Mouse (Mus musculus) hindbrain, embryonic 14.5 days (tissue): ENCODE measurements around the gene Orai3. TPM values are rescaled to one million over a fixed set of nuclear protein-coding genes. Genes with fewer than 3 reads are reported as not detected.
A peak's percentile ranks its signal among the peaks of the same experiment; 100 is the strongest.

ENCODE experiments used
- ATAC-seq: fragments of 200-750 bp; cut with Nextera tagmentation; 2 replicates; pipeline ENCODE4 v1.8.0; 2017; ENCODE audit warnings: moderate number of reproducible peaks, mild to moderate bottlenecking, moderate TSS enrichment, moderate library complexity; ENCODE audit not compliant: low FRiP score
- DNase-seq: peaks from one replicate; pipeline ENCODE4 v3.0.0-alpha.2; 2015; ENCODE audit warnings: low spot score
- H3K27ac ChIP-seq: fragments of 300-500 bp; sonication (generic); 2 replicates; pipeline ENCODE4 v1.5.1; 2014; ENCODE audit warnings: mild to moderate bottlenecking, moderate library complexity
- H3K27me3 ChIP-seq: fragments of 300-500 bp; sonication (generic); 2 replicates; pipeline ENCODE4 v1.6.1; 2014; ENCODE audit warnings: mild to moderate bottlenecking, low read length, mixed read lengths; ENCODE audit not compliant: control insufficient read depth, insufficient read depth
- H3K36me3 ChIP-seq: fragments of 300-500 bp; sonication (generic); replicated peaks from 2 replicates; pipeline ENCODE4 v1.6.1; 2014; ENCODE audit not compliant: control insufficient read depth, insufficient read depth
- H3K4me1 ChIP-seq: fragments of 300-500 bp; sonication (generic); replicated peaks from 2 replicates; pipeline ENCODE4 v1.6.1; 2014; ENCODE audit warnings: antibody characterized with exemption, low read length, mixed read lengths; ENCODE audit not compliant: control insufficient read depth, insufficient read depth
- H3K4me2 ChIP-seq: fragments of 300-500 bp; sonication (generic); replicated peaks from 2 replicates; pipeline ENCODE4 v1.6.1; 2014; ENCODE audit warnings: mild to moderate bottlenecking, moderate library complexity
- H3K4me3 ChIP-seq: fragments of 300-500 bp; sonication (generic); replicated peaks from 2 replicates; pipeline ENCODE4 v1.5.1; 2014; ENCODE audit warnings: mild to moderate bottlenecking, low read length
- H3K9ac ChIP-seq: fragments of 300-500 bp; sonication (generic); 2 replicates; pipeline ENCODE4 v1.6.1; 2014
- H3K9me3 ChIP-seq: fragments of 300-500 bp; sonication (generic); 2 replicates; pipeline ENCODE4 v1.6.1; 2016; ENCODE audit warnings: low read length; ENCODE audit not compliant: control insufficient read depth
- WGBS: fragments of 180-500 bp; shearing (Covaris S2); extraction: QIAGEN DNeasy Blood & Tissue Kit; methylation state at CpG from one replicate; pipeline ENCODE4 v1.1.7; 2014; 5-methylcytosine and 5-hydroxymethylcytosine counted together
- polyA plus RNA-seq: library from polyadenylated mRNA; unstranded; fragments of >200 nt; fragmentation: Nextera tagmentation; extraction: Ambion mirVana; gene quantifications from 2 replicates; pipeline ENCODE4 v1.2.1, GENCODE M21; 2014

Gene Orai3
- polyA plus RNA-seq, 1 experiment from 2014 or later = 7.3 TPM

DNA sequence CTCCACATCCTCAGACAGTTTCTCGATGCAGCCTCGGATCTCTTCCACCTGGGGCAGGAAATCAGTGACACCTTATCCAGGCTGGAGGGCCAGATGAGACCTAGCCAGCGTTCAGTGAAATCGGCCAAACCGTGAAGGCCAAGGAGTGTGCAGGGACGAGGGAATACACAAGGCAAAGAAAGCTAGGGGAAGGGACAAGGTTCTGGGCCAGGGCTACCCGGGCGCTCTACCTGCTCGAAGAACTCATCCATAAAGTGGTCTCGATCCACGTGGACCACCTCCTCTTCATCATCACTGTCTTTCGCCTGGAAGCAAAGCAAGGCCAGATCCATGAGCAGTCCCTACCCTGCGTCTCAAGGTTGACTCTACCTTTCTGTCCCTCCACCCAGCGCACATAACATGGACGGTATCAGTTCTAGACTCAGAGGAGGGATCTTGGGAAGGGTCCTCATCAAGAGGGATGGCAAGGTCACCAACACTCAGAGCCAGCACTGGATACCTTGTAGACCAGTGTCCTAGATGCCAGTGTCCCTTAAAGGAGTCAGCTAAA is 45.6 kb downstream of the Orai3 start:
- Histone ChIP-seq H3K9me3 (no peaks in the 10 kb centered on the region), H3K4me1 (no peaks in the 10 kb centered on the region), H3K36me3 (peaks cover 58% of the 10 kb centered on the region), H3K27me3 (no peaks in the 10 kb centered on the region), H3K9ac (no peak overlapping the region), H3K27ac (no peak overlapping the region), H3K4me3 (no peak overlapping the region), H3K4me2 (no peak overlapping the region)
- ATAC-seq (no peak), DNase-seq (no peak)
- 94% methylated on average over 15 of the region's 15 CpGs for WGBS

GRCm38 (mm10) chr7:127815954-127816821 is 46.6 kb downstream of the Orai3 start:
- ATAC-seq = no peak
- no peak for DNase-seq
- no peak overlapping the region for H3K9ac ChIP-seq

DNA sequence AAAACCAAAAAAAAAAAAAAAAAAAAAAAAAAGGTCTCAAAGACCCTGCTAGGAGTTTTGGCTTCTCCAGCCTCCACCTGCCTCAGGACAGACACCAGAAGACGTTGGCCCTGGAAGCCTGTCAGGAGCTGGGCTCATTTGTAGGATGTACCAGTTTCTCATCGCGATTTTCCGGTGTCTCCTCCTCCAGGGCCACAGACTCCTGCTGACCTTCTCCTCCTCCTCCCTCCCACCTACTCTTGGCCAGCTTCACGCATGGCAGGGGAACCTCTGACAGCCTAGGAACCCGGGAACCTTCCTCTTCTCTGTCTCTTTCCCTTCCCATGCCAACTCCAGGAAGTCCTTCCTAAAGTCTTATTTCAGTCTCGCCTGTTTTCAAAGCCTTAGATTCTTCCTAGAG is 47.4 kb downstream of the Orai3 start:
- Histone ChIP-seq H3K27ac (no peak overlapping the region), H3K4me2 (no peak overlapping the region), H3K36me3 (peaks cover 40% of the 10 kb centered on the region), H3K9me3 (no peaks in the 10 kb centered on the region), H3K9ac (no peak overlapping the region), H3K4me3 (no peak overlapping the region), H3K4me1 (no peaks in the 10 kb centered on the region), H3K27me3 (no peaks in the 10 kb centered on the region)
- ATAC-seq (no peak), DNase-seq (no peak)
- WGBS = 80% methylated on average over 7 of the region's 7 CpGs

More at GRCm38 (mm10) chr7:127815954-127816821, 46.6 kb downstream of the Orai3 start:
- WGBS = 69% methylated on average over 15 of the region's 15 CpGs
- H3K27me3 ChIP-seq = no peaks in the 10 kb centered on the region
- H3K4me2 ChIP-seq = no peak overlapping the region
- H3K4me1 ChIP-seq = no peaks in the 10 kb centered on the region
- no peak overlapping the region for H3K27ac ChIP-seq
- H3K36me3 ChIP-seq = peaks cover 49% of the 10 kb centered on the region
- H3K9me3 ChIP-seq = no peaks in the 10 kb centered on the region
- no peak overlapping the region for H3K4me3 ChIP-seq

DNA sequence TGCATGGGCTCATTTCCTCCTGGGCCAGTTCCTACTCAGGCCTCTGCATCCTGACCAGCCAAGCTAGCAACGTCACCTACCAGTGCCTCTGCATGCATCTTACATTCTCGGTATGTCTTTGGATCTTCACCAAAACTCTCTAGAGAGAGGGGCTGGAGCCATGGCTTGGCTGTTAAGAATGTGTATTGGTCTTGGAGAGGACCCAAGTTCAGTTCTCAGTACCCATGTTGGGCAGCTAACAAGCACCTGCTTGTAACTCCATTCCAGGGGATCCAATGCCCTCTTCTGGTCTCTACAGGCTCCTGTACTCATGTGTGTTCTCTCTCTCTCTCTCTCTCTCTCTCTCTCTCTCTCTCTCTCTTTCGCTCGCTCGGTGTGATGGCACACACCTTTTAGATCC is 48.2 kb downstream of the Orai3 start:
- no peaks in the 10 kb centered on the region for H3K9me3 ChIP-seq
- 90% methylated on average over 5 of the region's 5 CpGs for WGBS
- no peak overlapping the region for H3K4me2 ChIP-seq
- H3K36me3 ChIP-seq = peaks cover 33% of the 10 kb centered on the region
- peaks cover 1% of the 10 kb centered on the region for H3K4me1 ChIP-seq
- H3K9ac ChIP-seq = no peak overlapping the region
- ATAC-seq (no peak), DNase-seq (no peak)
- H3K4me3 ChIP-seq = no peak overlapping the region
- no peak overlapping the region for H3K27ac ChIP-seq
- no peaks in the 10 kb centered on the region for H3K27me3 ChIP-seq

GRCm38 (mm10) chr7:127820836-127821509 is 51.4 kb downstream of the Orai3 start:
- DNase-seq = no peak
- H3K27me3 ChIP-seq = no peaks in the 10 kb centered on the region
- 71% methylated on average over 13 of the region's 13 CpGs for WGBS
- no peaks in the 10 kb centered on the region for H3K9me3 ChIP-seq
- H3K36me3 ChIP-seq = peaks cover 7% of the 10 kb centered on the region
- H3K4me3 ChIP-seq = no peak overlapping the region
- H3K4me2 ChIP-seq = no peak overlapping the region
- no peak for ATAC-seq
- H3K27ac ChIP-seq = no peak overlapping the region
- no peak overlapping the region for H3K9ac ChIP-seq
- H3K4me1 ChIP-seq = peaks cover 13% of the 10 kb centered on the region

GRCm38 (mm10) chr7:127822494-127822893 is 52.9 kb downstream of the Orai3 start:
- Histone ChIP-seq H3K27ac (no peak overlapping the region), H3K9me3 (no peaks in the 10 kb centered on the region), H3K4me3 (no peak overlapping the region), H3K4me2 (peak overlapping the region; percentile 84; the same call in 1 of the 2 replicates), H3K36me3 (peaks cover 3% of the 10 kb centered on the region), H3K4me1 (peaks cover 13% of the 10 kb centered on the region), H3K27me3 (no peaks in the 10 kb centered on the region), H3K9ac (0 out of 2 replicates have a peak overlapping the region, but pooled peaks have one; percentile 96)
- DNase-seq = no peak
- 83% methylated on average over 3 of the region's 3 CpGs for WGBS
- no peak for ATAC-seq

DNA sequence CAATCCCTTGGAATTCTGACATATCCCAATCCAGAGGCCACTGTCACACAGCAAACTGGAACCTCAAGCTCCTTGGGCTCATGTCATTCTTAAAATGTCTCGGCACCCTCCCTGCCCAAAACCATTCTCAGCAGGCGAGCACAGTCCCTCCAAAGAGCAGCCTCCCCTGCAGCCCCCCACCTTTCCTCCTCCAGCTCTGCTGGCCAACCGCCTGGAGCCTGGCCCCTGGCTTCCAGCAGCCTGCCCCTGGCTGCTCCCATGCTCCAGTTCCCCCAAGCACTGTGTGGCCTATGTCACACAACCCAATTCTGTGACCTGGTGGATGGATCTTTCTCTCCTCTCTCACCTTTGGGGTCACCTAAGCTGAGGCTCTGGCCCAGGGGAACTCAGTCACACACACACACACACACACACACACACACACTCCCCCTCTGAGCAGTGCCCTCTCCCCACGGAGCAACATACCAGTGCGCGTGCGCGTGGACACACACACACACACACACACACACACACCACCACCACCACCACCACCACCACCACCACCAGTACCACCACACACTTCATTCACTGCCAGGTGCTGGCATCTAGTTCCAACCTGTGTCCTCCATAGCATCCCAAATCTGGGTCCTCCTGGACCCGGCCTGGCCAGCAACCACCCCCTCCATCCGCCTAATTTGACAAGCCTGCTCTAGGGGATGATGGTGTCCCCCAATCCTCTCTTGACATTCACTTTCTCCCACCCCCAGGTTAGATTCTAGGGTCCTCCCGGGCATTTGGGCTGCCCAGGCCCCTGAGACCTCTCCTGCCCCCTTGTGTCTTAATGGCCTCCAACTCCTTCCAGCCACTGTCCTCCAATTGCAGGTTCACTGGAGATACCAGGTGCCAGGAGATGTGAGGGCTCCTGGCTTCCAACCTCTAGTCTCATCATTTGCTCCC is 53.9 kb downstream of the Orai3 start:
- DNase-seq (no peak), ATAC-seq (peak; percentile 44)
- Histone ChIP-seq H3K9ac (peak overlapping the region; percentile 96), H3K9me3 (no peaks in the 10 kb centered on the region), H3K4me2 (peak overlapping the region; percentile 84), H3K27ac (peak overlapping the region; percentile 93), H3K36me3 (no peaks in the 10 kb centered on the region), H3K27me3 (no peaks in the 10 kb centered on the region), H3K4me3 (peak overlapping the region; percentile 85), H3K4me1 (peaks cover 13% of the 10 kb centered on the region)
- 55% methylated on average over 10 of the region's 11 CpGs for WGBS

DNA sequence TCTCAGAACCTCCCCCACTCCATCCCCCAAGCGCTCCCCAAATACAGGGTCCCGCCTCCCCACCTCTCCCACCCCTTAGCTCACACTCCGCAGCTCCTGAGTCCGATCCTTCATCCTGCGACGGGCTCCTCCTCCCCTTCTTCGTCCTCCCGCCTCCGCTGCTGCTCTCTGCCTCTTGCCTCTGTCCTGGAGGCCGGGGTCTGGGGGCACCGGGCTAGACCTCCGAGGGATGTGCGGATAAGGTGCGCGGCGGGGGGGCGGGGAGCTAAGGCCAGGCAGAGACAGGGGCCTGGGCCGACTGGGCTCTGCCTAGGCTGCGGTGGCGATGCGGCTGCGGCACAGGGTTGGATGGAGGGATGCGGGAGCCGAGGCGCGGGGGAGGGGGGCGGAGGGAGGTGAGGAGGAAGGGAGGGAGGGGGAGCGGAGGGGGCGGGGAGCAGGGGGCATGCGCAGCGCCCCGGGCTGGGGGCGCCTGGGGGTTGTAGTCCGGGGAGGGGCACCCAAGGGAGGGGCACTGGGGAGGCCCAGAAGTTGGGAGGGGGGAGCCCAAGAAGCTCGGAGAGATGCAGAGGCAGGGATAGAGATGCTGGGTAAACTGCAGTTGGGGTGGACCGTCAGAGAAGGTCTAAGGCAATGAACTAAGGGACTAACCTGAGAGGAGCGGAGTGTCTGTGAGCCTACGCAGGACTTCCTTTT is 54.7 kb downstream of the Orai3 start, which contains the start of the genes Stx4a and Stx1b:
Gene Stx4a (plus strand): TSS at position 119 of the 696 bp plus-strand sequence.
Gene Stx1b (minus strand): TSS at position 374 of the 696 bp plus-strand sequence.
- peak within 1 kb of the TSS; percentile 96 for H3K9ac ChIP-seq
- no peaks in the 10 kb centered on the region for H3K36me3 ChIP-seq
- DNase-seq = peak; percentile 76
- no peaks in the 10 kb centered on the region for H3K9me3 ChIP-seq
- peak within 1 kb of the TSS; percentile 84 for H3K4me2 ChIP-seq
- H3K27me3 ChIP-seq = no peaks in the 10 kb centered on the region
- 3% methylated on average over 32 of the region's 38 CpGs for WGBS
- H3K27ac ChIP-seq = peak within 1 kb of the TSS; percentile 93
- peak; percentile 89 for ATAC-seq
- H3K4me1 ChIP-seq = peaks cover 13% of the 10 kb centered on the region
- H3K4me3 ChIP-seq = peak within 1 kb of the TSS; percentile 85
